Mouse (Mus musculus) forebrain, embryonic 15.5 days (tissue): ENCODE measurements around the gene Esp16. TPM values are rescaled to one million over a fixed set of nuclear protein-coding genes. Genes with fewer than 3 reads are reported as not detected.
"Not testable (repeated sequence)": the region's sequence is repeated elsewhere in the genome, so short reads cannot be mapped to it uniquely, and the experiment has no call there.

Source experiments
- ATAC-seq: fragments of 200-750 bp; cut with Nextera tagmentation; replicated peaks from 2 replicates; pipeline ENCODE4 v1.8.0; 2017; ENCODE audit warnings: mild to moderate bottlenecking, moderate TSS enrichment, moderate library complexity
- H3K27ac ChIP-seq: fragments of 300-500 bp; sonication (generic); replicated peaks from 2 replicates; pipeline ENCODE4 v1.5.1; 2015; ENCODE audit warnings: mild to moderate bottlenecking, inconsistent platforms
- H3K27me3 ChIP-seq: fragments of 300-500 bp; sonication (generic); 2 replicates; pipeline ENCODE4 v1.6.1; 2015; ENCODE audit warnings: inconsistent platforms
- H3K36me3 ChIP-seq: fragments of 300-500 bp; sonication (generic); 2 replicates; pipeline ENCODE4 v1.6.1; 2015; ENCODE audit warnings: mild to moderate bottlenecking, inconsistent platforms
- H3K4me1 ChIP-seq: fragments of 300-500 bp; sonication (generic); 2 replicates; pipeline ENCODE4 v1.6.1; 2015; ENCODE audit warnings: inconsistent platforms
- H3K4me2 ChIP-seq: fragments of 300-500 bp; sonication (generic); replicated peaks from 2 replicates; pipeline ENCODE4 v1.6.1; 2015; ENCODE audit warnings: mild to moderate bottlenecking, inconsistent platforms
- H3K4me3 ChIP-seq: fragments of 300-500 bp; sonication (generic); 2 replicates; pipeline ENCODE4 v1.5.1; 2015; ENCODE audit warnings: mild to moderate bottlenecking, inconsistent platforms
- H3K9ac ChIP-seq: fragments of 300-500 bp; sonication (generic); replicated peaks from 2 replicates; pipeline ENCODE4 v1.6.1; 2015; ENCODE audit warnings: mild to moderate bottlenecking, inconsistent platforms
- H3K9me3 ChIP-seq: fragments of 300-500 bp; sonication (generic); 2 replicates; pipeline ENCODE4 v1.6.1; 2016; ENCODE audit warnings: inconsistent platforms
- WGBS: fragments of 180-500 bp; shearing (Covaris S2); methylation state at CpG from one replicate; pipeline ENCODE4 v1.1.7; 2015; ENCODE audit warnings: mixed read lengths; 5-methylcytosine and 5-hydroxymethylcytosine counted together
- polyA plus RNA-seq: library from polyadenylated mRNA; unstranded; fragments of >200 nt; fragmentation: Nextera tagmentation; extraction: Ambion mirVana; gene quantifications from 2 replicates; pipeline ENCODE4 v1.2.1, GENCODE M21; 2015

The Esp16 gene
- not detected in 2 replicates for polyA plus RNA-seq

DNA sequence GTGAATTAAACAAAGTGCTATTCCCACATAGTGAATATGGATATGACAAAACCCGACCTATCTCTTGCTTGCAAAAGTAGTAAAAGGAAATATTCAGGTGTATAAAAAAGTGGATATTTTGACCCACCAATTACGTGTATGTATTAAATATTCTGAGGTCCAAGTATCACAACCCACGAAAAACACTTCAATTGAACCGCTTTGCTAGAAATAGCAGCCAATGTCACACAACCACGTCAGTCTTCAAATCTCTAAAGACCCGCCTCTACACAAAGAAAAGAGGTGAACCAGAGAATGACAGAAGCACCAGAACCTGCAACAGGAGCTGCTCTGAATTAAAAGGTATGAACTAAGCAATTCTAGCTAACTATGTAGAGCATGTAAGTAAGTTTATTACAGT lies at the start of gene Esp16:
Gene Esp16 (plus strand): TSS at position 301 of the 400 bp plus-strand sequence.
- not testable (repeated sequence) for H3K9me3 ChIP-seq, H3K27ac ChIP-seq, H3K4me1 ChIP-seq, H3K36me3 ChIP-seq, H3K4me3 ChIP-seq, H3K27me3 ChIP-seq, ATAC-seq, H3K4me2 ChIP-seq, H3K9ac ChIP-seq
- WGBS = 74% methylated on average over 6 of the region's 6 CpGs

DNA sequence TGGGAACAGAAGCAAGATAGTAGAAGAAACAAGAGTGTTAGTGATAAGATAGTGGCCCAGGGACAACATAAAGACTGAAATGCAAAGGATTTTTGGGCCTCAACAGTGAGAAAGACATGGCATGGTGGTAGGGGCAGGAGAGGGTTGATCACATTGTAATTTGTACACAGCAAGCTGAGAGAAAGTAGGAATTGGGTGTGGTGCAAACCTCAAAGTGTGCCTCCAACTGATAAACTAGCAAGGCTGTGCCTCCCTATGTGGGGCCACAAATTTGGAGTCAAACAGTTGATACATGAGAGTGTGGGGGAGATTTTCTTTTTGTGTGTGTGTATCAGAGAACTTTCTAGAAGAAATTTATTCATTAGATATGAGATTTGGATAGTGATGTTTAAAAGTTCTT lies 37.9 kb upstream of the Esp16 start:
- H3K4me3 ChIP-seq, H3K4me1 ChIP-seq, H3K27ac ChIP-seq, H3K9me3 ChIP-seq, ATAC-seq, H3K4me2 ChIP-seq, H3K36me3 ChIP-seq, H3K9ac ChIP-seq, H3K27me3 ChIP-seq: not testable (repeated sequence)

Other genes starting within 250 kb of the Esp16 start
- not detected in 2 replicates for gene Esp18, start 129.8 kb upstream of the Esp16 start, polyA plus RNA-seq
- not detected in 2 replicates for gene Esp15, start 104.8 kb downstream of the Esp16 start, polyA plus RNA-seq